Mouse (Mus musculus): ENCODE results near the gene Ubox5.

DNA sequence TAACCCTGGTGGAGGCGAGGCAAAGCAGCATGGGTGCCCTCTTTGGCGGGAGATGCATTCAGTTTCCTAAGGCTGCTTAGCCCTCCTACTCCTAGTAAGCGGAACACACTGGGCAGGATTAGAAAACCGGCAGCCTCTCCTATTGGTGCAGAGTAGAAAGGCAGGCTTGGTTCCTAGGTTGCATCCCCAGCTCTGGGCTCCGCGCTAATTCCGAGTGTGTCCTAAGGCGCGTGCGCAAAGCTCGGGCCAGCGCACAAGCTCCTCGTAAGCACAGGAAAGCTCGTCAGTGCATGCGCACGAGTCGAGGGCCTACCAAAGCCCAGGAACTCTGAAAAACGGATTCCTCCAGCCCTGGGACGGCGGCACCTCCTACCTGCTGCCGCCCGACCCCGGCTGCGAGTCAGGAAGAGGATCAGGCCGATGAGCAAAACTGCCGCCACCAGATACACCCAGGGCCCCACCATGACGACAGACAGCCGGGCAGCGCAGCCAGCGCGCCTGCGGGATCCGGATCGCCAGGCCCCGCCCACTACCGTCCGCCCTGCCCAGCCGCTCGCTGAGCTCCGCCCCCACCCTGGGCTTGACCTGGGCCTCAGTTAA, 34.4 kb upstream of the Ubox5 start, which contains the start of gene Ddrgk1:
- TF ChIP-seq CTCF (conservative IDR thresholded peaks at IDR 0.05; ENCODE audit: insufficient read depth, insufficient read length, low read depth, low read length) (no peak), POLR2A (IDR thresholded peaks at IDR 0.05; ENCODE audit: low read depth, low read length) (peak; percentile 62)
